Mouse (Mus musculus) hindbrain, embryonic 16.5 days (tissue): ENCODE data around the gene Acly. TPM values are rescaled to one million over a fixed set of nuclear protein-coding genes. Genes with fewer than 3 reads are reported as not detected.

ENCODE experiments used
- ATAC-seq: fragments of 200-750 bp; cut with Nextera tagmentation; 2 replicates; pipeline ENCODE4 v1.8.0; 2017; ENCODE audit warnings: moderate TSS enrichment, moderate library complexity
- H3K27ac ChIP-seq: fragments of 300-500 bp; sonication (generic); 2 replicates; pipeline ENCODE4 v1.5.1; 2014; ENCODE audit warnings: low read depth, mild to moderate bottlenecking, control low read depth, low read length, moderate library complexity
- H3K27me3 ChIP-seq: fragments of 300-500 bp; sonication (generic); replicated peaks from 2 replicates; pipeline ENCODE4 v1.6.1; 2014; ENCODE audit warnings: low read length; ENCODE audit not compliant: control insufficient read depth, insufficient read depth
- H3K36me3 ChIP-seq: fragments of 300-500 bp; sonication (generic); 2 replicates; pipeline ENCODE4 v1.6.1; 2014; ENCODE audit warnings: mild to moderate bottlenecking, low read length, moderate library complexity, mixed read lengths; ENCODE audit not compliant: control insufficient read depth, insufficient read depth
- H3K4me1 ChIP-seq: fragments of 300-500 bp; sonication (generic); 2 replicates; pipeline ENCODE4 v1.6.1; 2014; ENCODE audit warnings: low read depth, low read length; ENCODE audit not compliant: control insufficient read depth, insufficient read depth
- H3K4me2 ChIP-seq: fragments of 300-500 bp; sonication (generic); 2 replicates; pipeline ENCODE4 v1.6.1; 2014; ENCODE audit warnings: mild to moderate bottlenecking, low read length, control low read depth, moderate library complexity
- H3K4me3 ChIP-seq: fragments of 300-500 bp; sonication (generic); 2 replicates; pipeline ENCODE4 v1.5.1; 2014; ENCODE audit warnings: mild to moderate bottlenecking, low read length, control low read depth, moderate library complexity
- H3K9ac ChIP-seq: fragments of 300-500 bp; sonication (generic); 2 replicates; pipeline ENCODE4 v1.6.1; 2014; ENCODE audit warnings: low read depth, mild to moderate bottlenecking, control low read depth, low read length, moderate library complexity
- H3K9me3 ChIP-seq: fragments of 300-500 bp; sonication (generic); 2 replicates; pipeline ENCODE4 v1.6.1; 2014; ENCODE audit warnings: mild to moderate bottlenecking, low read length, moderate library complexity; ENCODE audit not compliant: control insufficient read depth
- WGBS: fragments of 180-500 bp; shearing (Covaris S2); extraction: QIAGEN DNeasy Blood & Tissue Kit; methylation state at CpG from one replicate; pipeline ENCODE4 v1.1.7; 2014; 5-methylcytosine and 5-hydroxymethylcytosine counted together
- polyA plus RNA-seq: library from polyadenylated mRNA; unstranded; fragments of >200 nt; fragmentation: Nextera tagmentation; extraction: Ambion mirVana; gene quantifications from 2 replicates; pipeline ENCODE4 v1.2.1, GENCODE M21; 2015

The Acly gene
- polyA plus RNA-seq, 1 experiment from 2014 or later: 215 TPM

DNA sequence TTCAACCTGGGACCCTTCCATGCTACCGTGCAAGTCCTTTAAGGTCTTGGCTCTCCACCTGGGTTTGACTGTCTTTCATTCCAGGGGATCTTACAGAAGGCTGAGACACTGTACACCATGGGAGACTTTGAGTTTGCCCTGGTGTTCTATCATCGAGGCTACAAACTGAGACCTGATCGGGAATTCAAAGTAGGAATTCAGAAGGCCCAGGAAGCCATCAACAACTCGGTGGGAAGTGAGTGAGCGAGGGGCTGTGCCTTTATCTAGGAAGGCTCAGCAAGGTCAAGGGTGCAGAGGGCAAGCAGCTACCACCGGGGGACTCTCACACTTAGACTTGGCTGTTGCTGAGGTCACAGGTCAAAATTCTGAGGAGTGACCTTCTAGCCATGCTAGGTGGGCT lies 22.3 kb upstream of the Acly start:
- Histone ChIP-seq H3K27me3 (no peaks in the 10 kb centered on the region; the same call in 1 of the 2 replicates), H3K27ac (no peak overlapping the region), H3K9ac (no peak overlapping the region), H3K4me3 (no peak overlapping the region), H3K4me2 (no peak overlapping the region), H3K36me3 (no peaks in the 10 kb centered on the region), H3K4me1 (peaks cover 8% of the 10 kb centered on the region; the same call in 1 of the 2 replicates), H3K9me3 (no peaks in the 10 kb centered on the region)
- WGBS: 72% methylated on average over 6 of the region's 6 CpGs
- ATAC-seq: no peak

DNA sequence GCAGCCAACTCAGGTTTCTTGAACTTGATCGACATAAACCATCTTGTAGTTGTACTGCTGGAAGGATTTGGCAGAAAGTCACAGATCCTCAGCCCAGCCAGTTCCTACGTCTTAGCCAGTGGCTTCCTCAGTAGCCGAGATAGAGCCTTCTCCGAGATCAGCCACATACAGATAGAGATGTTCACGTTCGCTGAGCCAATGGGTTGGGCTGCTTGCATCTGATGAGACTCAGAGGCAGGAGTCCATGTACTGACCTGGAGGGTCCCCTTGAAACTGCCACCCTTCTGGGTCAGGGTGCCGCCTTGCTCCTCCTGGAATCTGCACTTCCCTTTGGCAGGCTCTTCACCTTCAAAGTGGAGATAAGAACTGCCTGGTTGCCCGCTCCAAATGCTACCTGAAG lies 21.7 kb upstream of the Acly start:
- H3K9me3 ChIP-seq: no peaks in the 10 kb centered on the region
- H3K27ac ChIP-seq: no peak overlapping the region
- 86% methylated on average over 8 of the region's 8 CpGs for WGBS
- H3K4me2 ChIP-seq: no peak overlapping the region
- no peak overlapping the region for H3K4me3 ChIP-seq
- no peaks in the 10 kb centered on the region for H3K36me3 ChIP-seq
- H3K27me3 ChIP-seq: no peaks in the 10 kb centered on the region; the same call in 1 of the 2 replicates
- H3K4me1 ChIP-seq: peaks cover 12% of the 10 kb centered on the region; the same call in 1 of the 2 replicates
- ATAC-seq: no peak
- no peak overlapping the region for H3K9ac ChIP-seq

DNA sequence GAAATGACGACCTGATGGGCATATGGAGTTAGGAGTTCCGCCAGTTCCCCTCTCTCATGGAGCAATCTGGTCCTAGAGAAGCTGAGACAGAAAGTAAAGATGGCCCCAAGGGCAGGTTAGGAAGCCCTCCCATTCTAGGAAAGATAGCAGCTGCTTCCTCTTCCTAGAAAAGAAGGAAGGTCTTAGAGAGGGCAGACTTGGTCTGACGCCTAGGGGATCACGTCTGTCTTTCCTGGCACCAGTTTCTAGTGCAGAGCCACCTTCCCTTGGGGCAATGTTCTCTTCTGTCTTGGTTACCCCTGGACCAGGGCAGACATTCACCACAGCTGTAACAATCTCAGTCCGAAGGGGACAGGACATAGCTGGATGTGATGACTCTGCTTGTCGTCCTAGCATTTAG lies 20.3 kb upstream of the Acly start:
- no peak for ATAC-seq
- Histone ChIP-seq H3K27ac (no peak overlapping the region), H3K4me1 (peaks cover 12% of the 10 kb centered on the region; the same call in 1 of the 2 replicates), H3K9me3 (no peaks in the 10 kb centered on the region), H3K9ac (no peak overlapping the region), H3K4me3 (no peak overlapping the region), H3K4me2 (no peak overlapping the region), H3K36me3 (no peaks in the 10 kb centered on the region), H3K27me3 (no peaks in the 10 kb centered on the region; the same call in 1 of the 2 replicates)
- 79% methylated on average over 6 of the region's 6 CpGs for WGBS

DNA sequence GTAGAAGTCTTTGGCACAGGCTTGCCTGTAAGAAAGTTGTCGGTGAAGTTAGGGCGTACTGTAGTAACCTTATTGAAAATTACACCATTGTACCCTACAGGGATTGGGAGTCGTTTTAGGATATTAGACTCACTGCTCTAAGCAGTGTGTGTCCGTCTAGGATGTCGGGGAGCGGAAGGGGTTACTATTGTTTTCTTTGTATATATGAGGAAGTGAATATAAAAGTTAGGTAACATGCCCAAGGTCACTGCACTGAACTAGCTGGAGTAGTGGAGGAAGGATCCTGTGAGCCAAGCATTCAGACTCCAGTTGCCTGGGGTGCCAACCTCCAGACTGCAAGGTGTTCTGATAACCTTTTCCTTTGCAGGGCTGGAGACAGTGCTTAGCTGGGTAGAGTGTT lies 19.2 kb upstream of the Acly start:
- Histone ChIP-seq H3K9ac (no peak overlapping the region), H3K27me3 (no peaks in the 10 kb centered on the region; the same call in 1 of the 2 replicates), H3K36me3 (no peaks in the 10 kb centered on the region), H3K27ac (no peak overlapping the region), H3K4me1 (peaks cover 12% of the 10 kb centered on the region; the same call in 1 of the 2 replicates), H3K9me3 (no peaks in the 10 kb centered on the region), H3K4me3 (no peak overlapping the region), H3K4me2 (no peak overlapping the region)
- no peak for ATAC-seq
- 87% methylated on average over 6 of the region's 6 CpGs for WGBS

DNA sequence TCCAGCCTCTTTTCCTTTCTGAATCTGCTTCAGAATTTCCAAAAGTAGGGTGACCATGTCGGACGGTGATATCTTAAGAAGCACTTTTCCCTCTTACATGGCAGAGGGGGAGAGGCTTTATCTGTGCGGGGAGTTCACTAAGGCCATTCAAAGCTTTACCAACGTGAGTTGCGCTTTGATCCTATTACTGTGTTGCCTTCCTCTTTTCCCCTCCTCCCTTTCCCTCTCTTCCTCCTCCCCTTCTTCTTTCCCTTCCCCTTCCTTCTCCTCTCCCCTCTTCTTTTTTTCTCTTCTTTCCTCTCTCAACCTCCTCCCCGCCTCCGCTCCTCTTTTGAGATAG lies 17.9 kb upstream of the Acly start:
- Histone ChIP-seq H3K27ac (peak overlapping the region; percentile 32; the same call in 1 of the 2 replicates), H3K9ac (peak overlapping the region; percentile 65), H3K4me3 (peak overlapping the region; percentile 37), H3K4me2 (peak overlapping the region; percentile 89), H3K4me1 (peaks cover 12% of the 10 kb centered on the region; the same call in 1 of the 2 replicates), H3K9me3 (no peaks in the 10 kb centered on the region), H3K36me3 (no peaks in the 10 kb centered on the region), H3K27me3 (no peaks in the 10 kb centered on the region; the same call in 1 of the 2 replicates)
- ATAC-seq: peak; percentile 61; the same call in 1 of the 2 replicates
- WGBS: 25% methylated on average over 7 of the region's 7 CpGs

DNA sequence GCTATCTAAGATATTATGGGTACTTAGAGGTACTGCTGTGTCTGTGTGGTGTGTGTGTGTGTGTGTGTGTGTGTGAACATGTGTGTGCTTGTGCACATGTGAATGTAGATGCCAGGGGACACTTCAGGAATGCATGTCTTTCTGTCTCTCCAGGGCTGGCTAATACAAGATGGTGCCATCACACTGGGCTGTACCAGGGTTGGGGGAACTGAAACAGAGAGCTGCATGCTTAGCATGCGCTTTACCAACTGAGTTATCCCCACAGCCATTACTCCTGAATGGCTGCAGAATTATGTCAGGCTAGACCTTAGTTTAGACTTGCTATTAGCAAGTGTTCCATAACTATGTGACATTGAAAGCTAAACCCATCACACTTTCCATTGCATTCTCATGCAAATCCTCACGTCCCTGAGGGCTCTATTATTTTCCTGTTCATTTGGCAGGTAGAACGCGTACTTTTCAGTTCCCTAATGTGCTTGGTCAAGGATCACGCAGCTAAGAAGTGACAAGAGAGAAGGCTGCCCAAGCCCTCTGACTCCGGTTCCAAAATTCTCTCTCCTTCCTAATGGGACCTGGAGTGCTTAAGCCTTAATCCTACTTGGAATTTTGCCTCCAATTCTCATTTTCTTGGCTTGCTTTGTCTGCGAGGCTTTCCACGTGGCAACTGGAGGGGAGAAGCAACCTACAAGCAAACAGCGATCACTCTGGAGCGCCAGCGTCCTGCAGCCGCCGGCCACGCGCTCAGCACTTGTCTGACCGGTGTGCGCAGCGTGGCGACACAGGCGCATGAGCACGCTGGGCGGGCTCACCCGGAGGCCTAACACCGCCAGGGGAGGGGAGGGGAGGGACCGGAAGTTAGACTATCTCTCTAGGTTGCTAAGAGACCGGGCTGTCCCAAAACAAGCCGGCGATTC lies 17.3 kb upstream of the Acly start, which contains the start of gene Ttc25:
TSS of gene Ttc25 (plus strand) at position 776 of the 914 bp plus-strand sequence.
- peak within 1 kb of the TSS; percentile 74 for H3K27ac ChIP-seq
- peak within 1 kb of the TSS; percentile 65 for H3K9ac ChIP-seq
- H3K4me2 ChIP-seq: peak within 1 kb of the TSS; percentile 89
- peak; percentile 98 for ATAC-seq
- peak within 1 kb of the TSS; percentile 37 for H3K4me3 ChIP-seq
- H3K4me1 ChIP-seq: peaks cover 12% of the 10 kb centered on the region; the same call in 1 of the 2 replicates
- H3K27me3 ChIP-seq: no peaks in the 10 kb centered on the region; the same call in 1 of the 2 replicates
- H3K9me3 ChIP-seq: no peaks in the 10 kb centered on the region
- WGBS: 3% methylated on average over 28 of the region's 28 CpGs
- H3K36me3 ChIP-seq: no peaks in the 10 kb centered on the region

DNA sequence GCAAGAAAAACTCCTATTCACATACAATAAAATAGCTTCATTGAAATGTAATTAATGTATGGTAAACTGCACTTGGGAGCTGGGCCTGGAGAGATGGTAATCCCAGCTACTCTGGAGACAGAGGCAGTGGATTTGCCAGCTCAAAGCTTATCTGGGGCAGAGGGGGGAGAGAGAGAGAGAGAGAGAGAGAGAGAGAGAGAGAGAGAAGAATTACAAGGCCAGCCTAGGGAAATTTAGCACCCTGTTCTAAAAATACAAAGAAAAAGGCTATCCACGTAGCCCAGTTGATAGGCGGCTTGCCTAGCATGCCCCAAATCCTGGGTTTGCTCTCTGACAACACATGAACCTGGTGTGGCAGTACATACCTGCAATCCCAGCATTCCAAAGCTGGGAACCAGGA lies 13.8 kb upstream of the Acly start:
- H3K4me3 ChIP-seq: no peak overlapping the region
- WGBS: 94% methylated on average over 2 of the region's 2 CpGs
- H3K27me3 ChIP-seq: no peaks in the 10 kb centered on the region
- no peak overlapping the region for H3K9ac ChIP-seq
- no peak overlapping the region for H3K4me2 ChIP-seq
- no peaks in the 10 kb centered on the region for H3K9me3 ChIP-seq
- ATAC-seq: no peak
- H3K36me3 ChIP-seq: no peaks in the 10 kb centered on the region
- H3K4me1 ChIP-seq: peaks cover 12% of the 10 kb centered on the region; the same call in 1 of the 2 replicates
- no peak overlapping the region for H3K27ac ChIP-seq

DNA sequence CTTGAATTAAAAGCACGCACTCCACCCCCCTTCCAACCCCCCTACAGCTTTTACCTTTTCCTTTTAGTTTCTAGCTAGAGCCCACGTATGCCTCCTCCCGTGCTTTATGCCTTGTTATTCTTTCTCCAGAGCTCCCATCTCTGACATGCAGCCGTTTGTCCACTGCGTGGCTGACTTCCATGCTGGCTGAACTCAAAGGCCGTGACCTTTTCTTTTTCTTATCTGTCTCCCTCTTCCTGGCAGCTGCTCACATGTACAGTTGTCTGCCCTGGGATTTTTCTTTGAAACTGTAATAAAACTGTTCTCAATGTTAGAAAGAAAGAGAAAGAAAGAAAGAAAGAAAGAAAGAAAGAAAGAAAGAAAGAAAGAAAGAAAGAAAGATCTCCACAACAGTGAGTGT lies 13.2 kb upstream of the Acly start:
- H3K9me3 ChIP-seq: no peaks in the 10 kb centered on the region
- ATAC-seq: no peak
- 46% methylated on average over 6 of the region's 6 CpGs for WGBS
- H3K36me3 ChIP-seq: no peaks in the 10 kb centered on the region
- H3K4me3 ChIP-seq: no peak overlapping the region
- no peak overlapping the region for H3K27ac ChIP-seq
- no peak overlapping the region for H3K9ac ChIP-seq
- H3K4me1 ChIP-seq: peaks cover 9% of the 10 kb centered on the region; the same call in 1 of the 2 replicates
- H3K4me2 ChIP-seq: no peak overlapping the region
- no peaks in the 10 kb centered on the region for H3K27me3 ChIP-seq

DNA sequence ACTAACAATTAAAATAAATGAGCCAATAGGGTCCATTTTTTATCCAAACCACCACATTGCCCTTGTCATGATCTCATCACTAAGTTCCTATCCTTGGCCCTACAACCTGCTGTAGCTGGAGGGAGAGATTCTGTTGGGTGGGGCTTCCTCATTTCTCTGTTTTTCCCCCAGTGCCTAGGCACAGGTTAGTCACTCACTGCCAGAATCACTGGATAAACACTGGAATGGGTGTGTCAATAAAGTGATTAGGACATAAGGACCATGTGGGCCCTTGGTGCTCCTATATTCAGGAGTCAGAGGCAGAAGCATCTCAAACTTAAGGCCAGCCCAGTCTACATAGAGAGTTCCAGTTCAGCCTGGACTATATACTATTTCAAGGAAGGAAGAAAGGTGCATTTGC lies 8.7 kb upstream of the Acly start:
- H3K4me3 ChIP-seq: no peak overlapping the region
- H3K36me3 ChIP-seq: no peaks in the 10 kb centered on the region
- no peak overlapping the region for H3K9ac ChIP-seq
- no peak overlapping the region for H3K27ac ChIP-seq
- H3K4me2 ChIP-seq: no peak overlapping the region
- no peaks in the 10 kb centered on the region for H3K27me3 ChIP-seq
- H3K4me1 ChIP-seq: no peaks in the 10 kb centered on the region
- H3K9me3 ChIP-seq: no peaks in the 10 kb centered on the region
- ATAC-seq: no peak
